Mouse (Mus musculus): ENCODE data around the gene Abcg5.

- TF ChIP-seq POLR2A (IDR thresholded peaks at IDR 0.05; ENCODE audit: insufficient read depth, low read length) (no peak), CTCF (IDR thresholded peaks at IDR 0.05; ENCODE audit: low read depth, low read length) (no peak), EP300 (IDR thresholded peaks at IDR 0.05; ENCODE audit: insufficient read depth, low read depth, low read length) (no peak)
Observed at GRCm38 (mm10) chr17:84645894-84646293, 36.9 kb downstream of the Abcg5 start.
